Mouse (Mus musculus): ENCODE results near the gene Tbc1d20. TPM values are rescaled to one million over a fixed set of nuclear protein-coding genes. Genes with fewer than 3 reads are reported as not detected.

Gene Tbc1d20
- polyA plus RNA-seq, 1 experiment = 49.6 TPM

DNA sequence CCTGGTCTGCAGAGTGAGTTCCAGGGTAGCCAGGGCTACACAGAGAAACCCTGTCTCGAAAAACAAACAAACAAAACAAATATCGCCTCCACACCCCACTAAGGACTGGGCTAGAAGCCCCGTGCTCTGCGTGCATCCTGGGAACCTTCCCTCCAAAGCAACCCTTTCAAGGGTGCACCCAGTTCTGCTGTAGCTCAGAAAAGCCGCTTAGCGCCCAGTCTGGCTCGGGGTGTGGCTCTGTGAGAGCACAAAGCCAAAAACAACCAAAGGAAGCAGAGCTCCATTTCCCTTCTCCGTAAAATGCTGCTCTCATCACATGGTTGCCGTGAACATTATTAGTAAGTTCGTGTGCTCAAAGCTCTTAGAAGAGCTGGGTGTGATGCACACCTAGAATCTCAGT lies 50.7 kb downstream of the Tbc1d20 start:
- no peak overlapping the region; the same call in 1 of the 2 replicates for H3K27ac ChIP-seq (ENCODE audit: insufficient read depth, low read depth, low read length)
- H3K4me1 ChIP-seq (ENCODE audit: control insufficient read depth, insufficient read depth, insufficient read length, low read length) = peaks cover 3% of the 10 kb centered on the region; the same call in 1 of the 2 replicates
- no peaks in the 10 kb centered on the region for H3K36me3 ChIP-seq (ENCODE audit: control insufficient read depth, insufficient read depth, low read length)
- H3K4me3 ChIP-seq (ENCODE audit: low read depth, low read length) = peak overlapping the region; percentile 78
- 10% methylated on average over 10 of the region's 10 CpGs for WGBS
- TF ChIP-seq CTCF (IDR thresholded peaks at IDR 0.05; ENCODE audit: extremely low read depth, insufficient read length, insufficient replicate concordance, low read depth, low read length) (no peak), POLR2A (IDR thresholded peaks at IDR 0.05; ENCODE audit: low read depth, low read length) (no peak)
- H3K27me3 ChIP-seq (ENCODE audit: control insufficient read depth, insufficient read depth, low read length) = no peaks in the 10 kb centered on the region

DNA sequence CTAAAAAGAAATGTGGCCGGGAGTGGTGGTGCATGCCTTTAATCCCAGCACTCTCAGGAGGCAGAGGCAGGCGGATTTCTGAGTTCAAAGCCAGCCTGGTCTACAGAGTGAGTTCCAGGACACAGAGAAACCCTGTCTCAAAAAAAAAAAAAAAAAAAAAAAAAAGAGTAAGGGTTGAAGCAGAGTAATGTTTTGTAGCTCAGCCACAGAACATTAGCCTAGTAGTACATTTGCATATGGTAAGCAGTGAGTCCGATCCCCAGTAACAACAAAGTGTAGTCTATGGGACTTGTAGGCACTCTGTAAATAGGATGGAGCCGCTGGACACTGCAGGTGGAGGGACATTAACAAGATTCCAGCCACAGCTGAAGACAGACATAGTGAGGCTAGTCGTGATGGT lies 51.3 kb downstream of the Tbc1d20 start:
- H3K4me3 ChIP-seq (ENCODE audit: low read depth, low read length) = no peak overlapping the region
- no peaks in the 10 kb centered on the region for H3K36me3 ChIP-seq (ENCODE audit: control insufficient read depth, insufficient read depth, low read length)
- H3K27ac ChIP-seq (ENCODE audit: insufficient read depth, low read depth, low read length) = no peak overlapping the region
- no peaks in the 10 kb centered on the region for H3K27me3 ChIP-seq (ENCODE audit: control insufficient read depth, insufficient read depth, low read length)
- 85% methylated on average over 5 of the region's 5 CpGs for whole genome bisulfite sequencing
- peaks cover 3% of the 10 kb centered on the region; the same call in 1 of the 2 replicates for H3K4me1 ChIP-seq (ENCODE audit: control insufficient read depth, insufficient read depth, insufficient read length, low read length)
- TF ChIP-seq POLR2A (IDR thresholded peaks at IDR 0.05; ENCODE audit: low read depth, low read length) (no peak), CTCF (IDR thresholded peaks at IDR 0.05; ENCODE audit: extremely low read depth, insufficient read length, insufficient replicate concordance, low read depth, low read length) (no peak)

DNA sequence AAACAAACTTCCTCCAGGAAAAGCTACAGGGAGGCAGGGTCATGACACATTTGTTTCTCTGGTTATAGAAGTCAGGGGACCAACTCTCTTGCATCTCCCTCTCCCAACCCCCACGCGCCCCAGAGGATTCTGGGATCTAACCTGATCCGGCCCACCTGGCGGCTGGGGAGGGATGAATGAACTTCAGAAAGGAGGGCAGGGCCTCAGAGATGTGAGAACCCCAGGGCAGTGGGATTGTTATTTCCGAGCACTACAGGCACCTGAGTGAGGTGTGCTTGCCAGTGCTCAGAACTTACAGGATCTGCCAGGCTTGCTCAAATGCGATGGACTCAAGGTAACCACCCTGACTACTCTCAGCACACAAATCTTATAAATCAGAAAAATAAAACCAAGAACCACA lies 51.8 kb downstream of the Tbc1d20 start:
- Histone ChIP-seq H3K36me3 (ENCODE audit: control insufficient read depth, insufficient read depth, low read length) (no peaks in the 10 kb centered on the region), H3K27me3 (ENCODE audit: control insufficient read depth, insufficient read depth, low read length) (no peaks in the 10 kb centered on the region), H3K27ac (ENCODE audit: insufficient read depth, low read depth, low read length) (no peak overlapping the region), H3K4me3 (ENCODE audit: low read depth, low read length) (no peak overlapping the region), H3K4me1 (ENCODE audit: control insufficient read depth, insufficient read depth, insufficient read length, low read length) (peaks cover 3% of the 10 kb centered on the region; the same call in 1 of the 2 replicates)
- TF ChIP-seq CTCF (IDR thresholded peaks at IDR 0.05; ENCODE audit: extremely low read depth, insufficient read length, insufficient replicate concordance, low read depth, low read length) (no peak), POLR2A (IDR thresholded peaks at IDR 0.05; ENCODE audit: low read depth, low read length) (no peak)
- 94% methylated on average over 6 of the region's 6 CpGs for WGBS

DNA sequence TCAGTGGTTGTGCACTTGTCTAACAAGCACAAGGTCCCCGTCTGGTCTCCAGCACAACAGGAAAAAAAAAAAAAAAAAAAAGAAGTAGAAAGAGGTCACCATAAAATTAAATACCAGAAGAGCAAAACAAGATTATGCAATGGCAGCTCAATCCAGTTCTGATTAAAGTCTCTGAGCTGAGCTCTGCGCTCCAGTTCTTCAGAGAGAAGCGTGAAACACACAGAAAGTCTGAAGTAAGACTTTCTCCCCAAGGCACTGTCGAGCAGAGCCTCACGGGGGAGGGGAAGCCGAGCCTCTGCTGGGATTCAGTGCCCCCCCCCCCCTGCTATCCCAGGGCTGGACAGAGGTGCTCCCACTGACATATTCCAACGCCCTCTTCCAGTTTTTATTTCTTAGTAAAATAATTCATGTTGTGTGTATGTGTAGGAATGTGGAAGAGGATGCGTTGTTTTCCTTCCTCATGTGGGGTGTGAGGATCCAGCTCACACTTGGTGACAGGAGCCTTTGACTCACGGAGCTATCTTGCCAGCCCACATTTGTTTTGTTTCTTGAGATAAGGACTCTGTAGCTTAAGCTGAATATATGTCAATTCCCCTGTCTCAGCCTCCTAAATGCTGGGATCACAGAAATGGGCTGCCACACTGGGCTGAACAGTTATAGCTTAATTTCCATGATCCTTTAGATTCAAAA lies 53.3 kb downstream of the Tbc1d20 start:
- no peak for TF ChIP-seq CTCF (IDR thresholded peaks at IDR 0.05; ENCODE audit: extremely low read depth, insufficient read length, insufficient replicate concordance, low read depth, low read length)
- Histone ChIP-seq H3K4me1 (ENCODE audit: control insufficient read depth, insufficient read depth, insufficient read length, low read length) (peaks cover 3% of the 10 kb centered on the region; the same call in 1 of the 2 replicates), H3K36me3 (ENCODE audit: control insufficient read depth, insufficient read depth, low read length) (no peaks in the 10 kb centered on the region), H3K27me3 (ENCODE audit: control insufficient read depth, insufficient read depth, low read length) (no peaks in the 10 kb centered on the region), H3K4me3 (ENCODE audit: low read depth, low read length) (no peak overlapping the region), H3K27ac (ENCODE audit: insufficient read depth, low read depth, low read length) (no peak overlapping the region)
- 73% methylated on average over 9 of the region's 9 CpGs for WGBS

DNA sequence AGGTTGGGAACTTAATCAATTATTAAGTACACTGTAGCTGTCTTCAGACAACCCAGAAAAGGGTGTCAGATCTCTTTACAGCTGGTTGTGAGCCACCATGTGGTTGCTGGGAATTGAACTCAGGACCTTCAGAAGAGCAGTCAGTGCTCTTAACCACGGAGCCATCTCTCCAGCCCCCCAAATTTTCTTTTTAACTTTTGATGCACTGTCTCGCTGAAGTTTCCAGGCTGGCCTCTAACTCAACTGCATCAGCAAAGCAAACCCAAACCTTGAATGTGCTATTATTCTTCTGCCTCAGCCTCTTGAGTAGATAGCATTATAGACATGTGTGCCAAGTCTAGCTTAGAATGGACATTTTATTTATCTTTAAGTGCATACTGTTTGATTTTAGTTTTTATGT lies 54.1 kb downstream of the Tbc1d20 start:
- H3K36me3 ChIP-seq (ENCODE audit: control insufficient read depth, insufficient read depth, low read length) = no peaks in the 10 kb centered on the region
- 82% methylated on average over 2 of the region's 2 CpGs for WGBS
- no peak overlapping the region for H3K27ac ChIP-seq (ENCODE audit: insufficient read depth, low read depth, low read length)
- H3K4me3 ChIP-seq (ENCODE audit: low read depth, low read length) = no peak overlapping the region
- peaks cover 3% of the 10 kb centered on the region; the same call in 1 of the 2 replicates for H3K4me1 ChIP-seq (ENCODE audit: control insufficient read depth, insufficient read depth, insufficient read length, low read length)
- TF ChIP-seq CTCF (IDR thresholded peaks at IDR 0.05; ENCODE audit: extremely low read depth, insufficient read length, insufficient replicate concordance, low read depth, low read length) (no peak), POLR2A (IDR thresholded peaks at IDR 0.05; ENCODE audit: low read depth, low read length) (no peak)
- no peaks in the 10 kb centered on the region for H3K27me3 ChIP-seq (ENCODE audit: control insufficient read depth, insufficient read depth, low read length)

DNA sequence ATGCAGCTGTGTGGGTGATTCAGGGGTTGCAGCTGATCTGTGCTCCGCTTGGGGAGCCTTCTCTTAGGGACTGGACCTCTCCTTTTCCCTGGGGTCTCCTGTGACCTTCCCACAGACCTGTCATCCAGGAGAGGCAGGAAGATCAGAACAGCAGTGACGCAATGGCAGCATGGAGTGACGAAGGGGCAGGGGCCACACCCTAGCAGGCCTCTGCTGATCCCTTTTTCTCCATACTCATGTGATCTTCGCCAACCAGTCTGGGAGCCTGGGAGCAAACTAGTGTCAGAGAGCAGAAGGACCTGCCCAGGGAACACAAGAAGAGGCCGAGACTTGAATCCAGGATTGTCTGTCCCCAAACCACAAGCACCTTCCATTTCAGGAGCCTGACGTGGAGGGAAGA lies 55.6 kb downstream of the Tbc1d20 start:
- H3K4me3 ChIP-seq (ENCODE audit: low read depth, low read length) = no peak overlapping the region
- H3K36me3 ChIP-seq (ENCODE audit: control insufficient read depth, insufficient read depth, low read length) = no peaks in the 10 kb centered on the region
- 87% methylated on average over 6 of the region's 6 CpGs for WGBS
- peaks cover 3% of the 10 kb centered on the region; the same call in 1 of the 2 replicates for H3K4me1 ChIP-seq (ENCODE audit: control insufficient read depth, insufficient read depth, insufficient read length, low read length)
- TF ChIP-seq POLR2A (IDR thresholded peaks at IDR 0.05; ENCODE audit: low read depth, low read length) = no peak
- TF ChIP-seq CTCF (IDR thresholded peaks at IDR 0.05; ENCODE audit: extremely low read depth, insufficient read length, insufficient replicate concordance, low read depth, low read length) = no peak
- H3K27ac ChIP-seq (ENCODE audit: insufficient read depth, low read depth, low read length) = no peak overlapping the region
- no peaks in the 10 kb centered on the region for H3K27me3 ChIP-seq (ENCODE audit: control insufficient read depth, insufficient read depth, low read length)

DNA sequence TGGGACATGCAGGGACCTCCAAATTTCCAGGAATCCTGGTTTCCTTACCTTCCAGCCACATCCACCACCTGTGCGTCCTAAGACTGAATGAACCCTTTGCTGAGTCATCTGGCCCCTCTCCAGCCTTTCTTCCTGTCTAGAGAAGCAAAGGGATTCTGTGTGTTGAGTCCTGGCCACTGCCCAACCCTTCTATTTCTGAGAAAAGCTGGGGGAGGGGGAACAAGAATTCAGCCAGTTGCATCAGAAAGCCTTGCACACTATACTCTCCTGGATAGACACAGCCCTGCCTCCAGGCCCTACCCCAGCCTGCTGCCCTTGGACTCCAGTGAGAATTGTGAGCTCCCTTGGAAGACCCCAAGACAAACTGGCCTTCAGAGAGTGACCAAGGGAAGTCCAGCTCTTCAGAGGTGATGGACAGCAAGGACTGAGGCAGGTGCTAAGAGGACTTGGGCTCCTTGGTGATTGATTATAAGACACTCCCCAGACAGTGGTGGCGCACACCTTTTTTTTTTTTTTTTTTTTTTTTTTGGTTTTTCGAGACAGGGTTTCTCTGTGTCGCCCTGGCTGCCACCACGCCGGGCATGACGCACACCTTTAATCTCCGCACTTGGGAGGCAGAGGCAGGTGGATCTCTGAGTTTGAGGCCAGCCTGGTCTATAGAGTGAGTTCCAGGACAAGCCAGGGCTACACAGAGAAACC lies 56.4 kb downstream of the Tbc1d20 start:
- H3K4me3 ChIP-seq (ENCODE audit: low read depth, low read length) = no peak overlapping the region
- no peaks in the 10 kb centered on the region for H3K36me3 ChIP-seq (ENCODE audit: control insufficient read depth, insufficient read depth, low read length)
- TF ChIP-seq POLR2A (IDR thresholded peaks at IDR 0.05; ENCODE audit: low read depth, low read length) (no peak), CTCF (IDR thresholded peaks at IDR 0.05; ENCODE audit: extremely low read depth, insufficient read length, insufficient replicate concordance, low read depth, low read length) (no peak)
- H3K27ac ChIP-seq (ENCODE audit: insufficient read depth, low read depth, low read length) = no peak overlapping the region
- WGBS = 72% methylated on average over 8 of the region's 8 CpGs
- H3K4me1 ChIP-seq (ENCODE audit: control insufficient read depth, insufficient read depth, insufficient read length, low read length) = no peaks in the 10 kb centered on the region
- H3K27me3 ChIP-seq (ENCODE audit: control insufficient read depth, insufficient read depth, low read length) = no peaks in the 10 kb centered on the region
